Mouse (Mus musculus): ENCODE data around the gene Gm6760.

Gene Gm6760

DNA sequence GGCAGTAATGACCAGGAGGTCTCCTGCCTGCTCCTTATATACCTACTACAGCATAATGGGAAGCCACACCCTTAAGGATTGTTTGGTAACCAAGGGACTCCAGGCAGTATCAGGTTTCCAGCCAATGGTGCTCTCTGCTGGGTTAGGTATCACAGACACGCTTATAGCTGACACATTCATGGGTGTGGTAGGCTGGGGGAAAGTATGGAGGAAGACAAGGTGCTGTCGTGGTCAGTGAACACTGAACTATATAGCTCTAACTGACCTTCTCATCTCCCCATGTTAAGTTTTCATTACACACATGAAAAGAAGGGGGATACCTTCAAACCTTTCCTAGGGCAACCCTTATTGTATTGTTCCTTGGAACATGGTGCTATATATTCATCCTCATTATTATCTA is at the start of gene Gm6760:
Gene Gm6760, minus strand, starts transcription at position 101 of the 400 bp plus-strand sequence.
- DNase-seq, result no peak

- DNase-seq, result no peak
These were observed 29.2 kb upstream of the Gm6760 start for GRCm38 (mm10) chrX:64181246-64181645.

DNA sequence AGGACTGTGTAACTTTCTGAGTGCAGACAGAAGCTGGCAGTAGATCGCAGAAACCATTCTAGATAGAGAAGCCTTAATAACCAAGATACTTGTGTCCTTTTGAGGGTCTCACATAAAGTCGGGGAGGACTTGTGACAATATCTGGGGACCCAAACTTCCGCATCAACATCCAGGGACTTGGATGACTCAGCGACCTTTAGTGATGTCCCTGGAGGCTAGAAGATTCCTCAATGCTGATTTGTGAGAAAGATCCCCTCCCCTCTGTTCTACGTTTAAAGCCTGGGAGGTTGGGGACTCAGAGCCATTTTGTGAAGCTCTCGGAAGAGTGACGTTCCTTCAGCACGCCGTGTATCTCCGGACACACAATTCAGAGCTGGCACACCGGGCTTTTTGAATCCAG is 21.2 kb upstream of the Gm6760 start, which contains the start of gene 3830417A13Rik:
Gene 3830417A13Rik, plus strand, starts transcription at position 301 of the 400 bp plus-strand sequence.
- no peak for DNase-seq
